Mouse (Mus musculus): ENCODE measurements around the gene Hmg20a.

Hmg20a gene

DNA sequence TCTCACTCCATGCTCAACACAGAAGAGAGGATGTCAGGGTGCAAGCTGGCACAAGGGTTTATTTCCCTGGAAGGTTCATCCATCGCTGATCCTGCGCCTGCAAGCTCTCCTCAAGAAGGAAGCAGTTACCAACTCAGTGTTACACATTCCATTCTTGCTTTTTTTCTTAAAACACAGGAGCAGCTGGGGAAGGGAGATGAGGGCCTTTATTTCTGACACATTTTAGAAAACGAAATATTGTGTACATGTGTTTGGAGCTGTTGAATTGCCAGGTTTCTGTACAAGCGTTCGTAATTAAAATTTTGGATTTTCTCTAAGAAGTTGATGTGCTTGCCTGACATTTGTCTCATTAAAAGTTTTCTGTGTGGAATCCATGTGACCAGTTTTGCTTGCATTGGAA lies 78.2 kb downstream of the Hmg20a start:
- DNase-seq (ENCODE audit: low spot score in 2 of 2), result no peak

DNA sequence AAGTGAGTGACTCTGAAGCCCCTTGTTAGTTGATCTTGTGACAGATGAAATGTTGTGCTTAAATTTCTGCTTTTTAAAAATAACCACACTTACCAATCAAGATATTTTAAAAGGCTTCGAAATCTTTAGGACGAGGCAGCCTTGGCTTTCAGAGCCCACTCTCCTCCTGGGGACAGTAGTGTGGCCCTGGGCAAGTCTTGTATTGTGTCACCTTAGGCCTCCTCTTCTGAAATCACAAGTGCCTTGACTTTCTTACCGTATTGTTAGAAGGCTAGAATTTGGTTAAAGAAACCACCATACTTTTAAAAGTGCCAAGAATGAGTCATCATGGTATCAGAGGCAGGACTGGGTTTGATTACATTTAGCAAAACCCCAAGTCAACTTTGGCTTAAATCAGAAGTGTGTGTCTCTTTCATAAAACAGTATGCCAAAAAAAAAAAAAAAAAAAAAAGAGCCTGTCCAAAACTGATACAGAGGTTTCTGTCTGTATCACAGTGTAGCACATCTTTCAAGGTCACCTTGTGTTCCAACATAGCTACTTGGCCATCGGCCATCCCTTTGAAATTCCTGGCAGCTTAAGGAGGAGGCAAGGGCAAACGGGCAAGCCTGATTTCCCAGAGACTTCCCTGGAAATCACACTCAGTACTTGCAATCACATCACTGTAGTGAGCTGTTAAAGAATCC lies 78.9 kb downstream of the Hmg20a start:
- peak in 1 of 2 experiments; percentile 52 for DNase-seq (ENCODE audit: low spot score in 2 of 2)

DNA sequence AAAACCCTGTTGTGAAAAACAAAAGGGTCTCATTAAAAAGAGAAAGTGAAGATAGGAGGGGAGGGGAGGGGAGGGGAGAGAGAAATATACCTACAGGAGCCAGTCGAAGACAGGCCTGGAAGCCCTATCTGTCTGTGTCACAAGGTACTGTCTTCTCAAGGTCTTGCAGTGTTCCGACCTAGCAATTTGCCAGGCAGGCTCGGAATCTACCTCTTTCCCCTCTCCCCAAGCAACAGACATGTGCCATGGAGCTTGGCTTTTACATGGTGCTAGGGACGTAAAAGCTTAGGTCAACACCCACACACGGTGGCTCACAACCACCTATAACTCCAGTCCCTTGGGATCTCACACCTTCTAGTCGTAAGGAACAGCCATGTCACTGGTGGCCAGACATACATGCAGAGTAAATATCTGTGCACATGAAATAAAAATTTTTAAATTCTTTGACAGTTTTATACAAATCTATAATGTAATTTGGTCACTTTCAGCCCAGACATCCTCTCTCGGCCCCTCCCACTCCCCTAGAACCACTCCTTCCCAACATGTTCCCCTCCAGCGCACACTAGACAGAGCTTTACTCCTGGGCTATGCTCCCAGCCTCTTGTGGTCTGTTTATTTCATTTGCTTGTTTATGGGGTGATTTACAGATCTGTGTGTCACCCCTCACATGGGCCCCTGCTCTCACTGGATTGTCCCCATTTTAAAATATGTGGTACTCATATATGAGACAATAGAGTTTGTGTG lies 81.1 kb downstream of the Hmg20a start:
- no peak for DNase-seq (ENCODE audit: low spot score in 2 of 2)

DNA sequence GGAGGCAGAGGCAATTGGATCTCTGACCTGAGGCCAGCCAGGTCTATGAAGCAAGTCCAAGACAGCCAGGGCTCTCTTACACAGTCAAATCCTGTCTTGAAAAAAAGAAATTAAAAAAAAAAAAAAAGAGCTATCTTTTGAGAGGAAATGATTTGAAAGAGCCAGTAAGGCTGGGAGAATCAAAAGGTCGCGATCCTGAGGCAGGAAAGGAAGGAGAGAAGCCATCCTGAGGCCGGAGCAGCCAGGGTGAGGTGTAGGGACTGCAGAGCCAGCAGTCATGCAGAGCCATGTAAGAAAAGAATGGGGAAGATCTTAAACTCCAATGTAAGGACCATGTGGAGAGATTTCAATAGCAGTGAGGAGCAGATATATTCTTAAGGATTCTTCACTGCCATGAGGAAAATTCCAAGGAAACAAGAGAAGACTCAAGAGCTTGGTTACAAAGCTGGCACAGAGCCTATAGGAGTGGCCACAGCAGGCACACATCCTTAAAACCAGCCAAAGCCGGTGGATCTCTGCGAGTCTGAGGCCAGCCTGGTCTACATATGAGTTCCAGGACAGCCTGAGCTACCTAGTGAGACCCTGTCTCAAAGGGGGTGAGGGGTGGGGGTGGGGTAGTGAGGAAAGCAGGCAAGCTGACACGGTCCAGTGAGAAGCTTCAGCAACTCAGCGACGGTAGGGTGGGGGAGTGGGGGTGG lies 82.6 kb downstream of the Hmg20a start:
- no peak for DNase-seq (ENCODE audit: low spot score in 2 of 2)

DNA sequence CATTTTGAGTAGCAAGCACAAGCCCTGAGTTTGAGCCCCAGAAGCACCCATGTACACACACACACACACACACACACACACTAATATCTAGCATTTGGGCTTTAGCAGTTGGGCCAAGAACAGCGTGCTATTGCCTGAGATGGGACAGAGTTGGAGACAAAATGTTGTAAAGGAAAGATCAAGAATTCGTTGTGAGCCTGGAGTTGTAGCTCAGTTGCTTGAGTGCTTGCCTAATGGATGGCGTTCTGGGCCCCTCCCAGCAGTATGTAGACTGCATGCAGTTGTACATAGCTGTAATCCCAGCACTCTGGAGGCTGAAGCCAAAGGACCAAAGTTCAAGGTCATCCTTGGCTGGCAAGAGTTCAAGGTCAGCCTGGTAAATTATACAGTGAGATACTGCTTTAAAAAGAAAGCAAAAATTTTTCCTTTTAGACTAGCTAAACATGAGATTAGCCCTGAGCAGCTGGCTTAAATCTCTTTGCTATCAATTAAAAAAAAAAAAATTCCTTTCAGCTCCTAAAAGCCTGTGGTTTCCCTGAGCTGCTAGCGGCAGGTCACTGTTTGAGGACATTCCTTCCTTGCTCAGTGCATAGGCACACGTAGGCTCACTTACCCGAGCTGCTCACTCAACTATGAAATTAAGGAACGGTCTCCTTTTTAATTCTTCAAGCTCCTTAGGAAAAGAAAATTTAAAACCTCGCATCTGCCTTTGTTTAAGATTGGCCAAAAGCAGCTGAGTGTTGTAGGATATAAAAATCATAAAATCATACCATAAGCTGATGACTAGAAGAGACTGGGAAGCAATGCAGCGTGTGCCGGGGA lies 83.5 kb downstream of the Hmg20a start:
- DNase-seq (ENCODE audit: low spot score in 2 of 2), result no peak

DNA sequence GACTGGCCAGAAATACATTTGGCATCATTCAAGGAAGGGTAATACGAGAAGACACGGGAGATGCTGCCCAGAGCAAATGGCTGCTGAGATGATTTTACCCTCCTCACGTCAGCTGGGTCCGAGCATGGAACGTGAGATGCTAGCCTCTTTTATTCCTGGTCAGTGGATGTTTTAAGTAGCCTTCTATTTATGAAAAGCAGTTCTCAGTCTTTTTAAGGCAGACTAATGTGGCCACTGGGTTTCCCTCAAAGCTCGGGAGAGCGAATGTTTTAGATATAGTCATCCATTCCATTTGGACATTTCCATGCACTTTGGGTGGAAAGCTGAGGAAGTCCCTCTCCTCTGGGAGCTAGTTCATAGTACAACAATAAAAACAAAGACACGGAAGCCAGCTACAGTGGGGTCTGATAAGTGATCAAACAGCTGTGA lies 84.1 kb downstream of the Hmg20a start:
- DNase-seq (ENCODE audit: low spot score in 2 of 2), result peak in 1 of 2 experiments; percentile 46

DNA sequence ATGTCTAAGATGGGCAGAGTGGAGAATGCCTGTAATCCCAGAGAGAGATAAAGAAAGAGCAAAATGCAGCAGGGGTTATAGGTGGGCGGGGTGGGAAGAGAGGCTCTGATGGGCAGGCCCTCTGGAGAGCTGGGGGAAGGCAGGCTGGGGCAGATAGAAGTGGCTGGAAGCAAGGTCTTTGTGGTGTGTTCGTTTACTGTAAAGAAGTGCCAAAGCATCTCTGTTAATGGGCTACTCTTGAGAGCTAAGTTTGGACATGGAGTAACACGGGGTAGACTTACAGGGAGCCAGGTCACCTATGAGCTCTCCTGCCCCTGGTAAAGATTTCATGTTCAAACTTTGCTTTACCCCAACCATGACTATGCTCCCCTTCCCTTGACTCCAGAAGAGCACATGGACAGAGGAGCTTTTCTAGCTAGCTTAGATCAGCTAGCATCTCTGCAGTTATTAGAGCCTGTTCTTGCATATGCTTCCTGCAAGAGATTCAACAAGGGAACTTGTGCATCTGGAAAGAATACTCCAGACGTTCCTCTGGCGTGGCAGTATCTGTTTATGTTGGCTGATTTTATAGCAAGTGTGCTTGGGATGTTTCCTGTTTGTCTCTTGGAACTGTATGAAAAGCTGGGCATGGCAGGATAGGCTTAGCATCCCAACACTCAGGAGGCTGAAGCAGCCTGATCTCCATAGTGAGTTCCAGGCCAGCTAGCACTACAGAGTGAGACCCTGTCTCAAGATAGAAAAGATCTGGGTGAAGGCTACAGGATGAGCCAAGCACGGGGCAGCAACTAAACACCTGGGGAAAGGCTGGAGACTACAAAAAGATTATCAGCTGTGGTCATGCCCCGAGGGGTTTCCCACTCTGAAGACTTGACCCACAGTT lies 85.5 kb downstream of the Hmg20a start:
- no peak for DNase-seq (ENCODE audit: low spot score in 2 of 2)

DNA sequence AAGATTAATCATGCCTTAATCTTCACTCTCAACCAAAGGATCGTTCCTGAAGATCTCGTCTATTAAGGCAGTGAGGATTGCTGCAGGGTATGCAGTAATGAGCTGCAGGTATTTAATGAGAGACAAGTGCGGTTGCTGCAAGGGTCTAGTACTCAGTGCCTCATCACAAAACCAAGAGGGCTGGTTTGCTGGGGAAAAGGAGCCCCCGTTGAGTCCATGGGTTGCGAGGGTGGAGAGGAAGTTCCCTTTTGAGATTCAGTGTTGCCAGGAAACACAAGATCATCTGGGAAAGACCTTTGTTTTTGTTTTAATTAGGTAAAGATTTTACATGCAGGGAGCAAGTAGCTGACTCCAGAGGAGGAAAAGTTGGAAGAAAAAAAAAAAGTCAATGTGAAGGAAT lies 86.1 kb downstream of the Hmg20a start:
- no peak for DNase-seq (ENCODE audit: low spot score in 2 of 2)

DNA sequence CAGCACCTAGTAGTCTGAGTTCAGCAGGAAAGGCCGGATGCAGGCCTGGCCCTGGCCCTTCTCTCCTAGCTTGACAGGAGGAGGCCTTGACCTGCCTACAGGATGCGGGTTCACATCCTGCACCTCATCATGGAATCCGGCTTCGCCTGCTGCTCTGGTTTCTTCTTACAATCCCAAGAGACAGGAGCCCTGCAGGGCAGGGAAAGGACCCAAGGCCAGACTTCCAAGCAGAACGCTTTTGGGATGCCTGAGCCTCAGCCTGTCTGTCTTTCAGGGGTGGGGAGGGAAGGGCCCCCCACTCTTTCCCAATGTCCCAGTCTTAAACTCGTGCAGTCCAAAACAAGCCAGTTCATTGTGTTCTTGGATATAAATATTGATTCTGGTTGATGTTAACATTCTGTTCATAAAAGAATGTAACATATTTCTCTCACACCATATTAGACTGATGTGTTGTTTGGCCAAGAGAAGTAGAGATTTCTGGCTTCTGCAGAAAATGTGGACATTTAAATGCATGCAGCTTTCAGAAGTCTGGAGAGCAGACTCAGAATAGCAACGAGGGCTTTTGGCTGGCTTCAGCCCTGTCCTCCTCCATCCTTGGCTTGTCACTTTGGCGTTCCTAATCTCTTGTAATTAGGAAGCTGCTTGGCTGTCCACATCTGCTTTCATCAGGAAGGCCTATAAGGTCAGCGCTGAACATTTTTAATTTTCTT lies 86.8 kb downstream of the Hmg20a start:
- peak in 1 of 2 experiments; percentile 33 for DNase-seq (ENCODE audit: low spot score in 2 of 2)

DNA sequence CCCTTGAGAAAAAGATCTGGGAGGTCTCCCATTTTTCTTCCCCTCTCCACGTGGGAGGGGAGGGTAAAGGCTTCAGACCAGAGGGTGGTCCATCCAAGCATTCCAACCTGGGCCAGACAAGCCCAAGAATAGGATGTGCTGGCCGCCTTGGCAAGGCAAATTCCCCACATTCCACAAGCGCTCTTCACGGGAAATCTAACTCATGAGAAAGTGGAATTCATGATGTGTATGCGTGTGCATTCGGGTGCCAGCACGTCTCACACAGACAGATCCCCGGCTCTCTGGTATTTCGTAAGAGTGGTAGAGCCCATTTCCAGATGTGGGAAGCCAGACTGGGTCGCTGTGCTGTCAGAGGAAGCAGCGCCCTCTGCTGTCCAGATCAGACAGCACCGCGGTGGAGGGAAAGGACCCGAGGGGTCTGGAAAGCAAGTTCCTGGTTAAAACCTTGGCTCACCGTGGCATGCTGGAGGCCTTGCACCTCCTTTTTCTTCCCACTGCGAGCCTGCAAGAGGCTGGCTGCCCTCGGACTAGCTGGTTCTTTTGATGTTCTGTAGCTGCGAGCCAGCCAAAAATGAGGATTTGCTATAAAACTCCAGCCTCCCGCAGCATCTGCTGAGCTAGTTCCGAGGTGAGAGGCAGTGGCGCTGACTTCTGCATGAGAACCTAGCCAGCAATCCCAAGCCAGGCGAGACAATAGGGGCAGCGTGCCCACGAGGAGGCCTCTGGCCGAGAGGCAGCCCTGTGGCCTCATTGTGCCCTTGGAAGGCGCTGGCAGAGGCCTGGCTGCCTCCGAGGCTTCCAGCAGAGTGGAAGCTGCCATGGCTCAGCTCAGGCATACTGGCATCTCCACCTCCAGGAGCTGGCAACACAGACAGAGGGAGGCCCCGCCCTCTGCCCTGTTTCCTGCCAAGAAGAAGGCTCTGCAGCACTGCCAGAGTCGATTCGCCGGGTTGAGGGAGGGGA lies 87.7 kb downstream of the Hmg20a start:
- peak; percentile 94 to 95 for DNase-seq (ENCODE audit: low spot score in 2 of 2)

DNA sequence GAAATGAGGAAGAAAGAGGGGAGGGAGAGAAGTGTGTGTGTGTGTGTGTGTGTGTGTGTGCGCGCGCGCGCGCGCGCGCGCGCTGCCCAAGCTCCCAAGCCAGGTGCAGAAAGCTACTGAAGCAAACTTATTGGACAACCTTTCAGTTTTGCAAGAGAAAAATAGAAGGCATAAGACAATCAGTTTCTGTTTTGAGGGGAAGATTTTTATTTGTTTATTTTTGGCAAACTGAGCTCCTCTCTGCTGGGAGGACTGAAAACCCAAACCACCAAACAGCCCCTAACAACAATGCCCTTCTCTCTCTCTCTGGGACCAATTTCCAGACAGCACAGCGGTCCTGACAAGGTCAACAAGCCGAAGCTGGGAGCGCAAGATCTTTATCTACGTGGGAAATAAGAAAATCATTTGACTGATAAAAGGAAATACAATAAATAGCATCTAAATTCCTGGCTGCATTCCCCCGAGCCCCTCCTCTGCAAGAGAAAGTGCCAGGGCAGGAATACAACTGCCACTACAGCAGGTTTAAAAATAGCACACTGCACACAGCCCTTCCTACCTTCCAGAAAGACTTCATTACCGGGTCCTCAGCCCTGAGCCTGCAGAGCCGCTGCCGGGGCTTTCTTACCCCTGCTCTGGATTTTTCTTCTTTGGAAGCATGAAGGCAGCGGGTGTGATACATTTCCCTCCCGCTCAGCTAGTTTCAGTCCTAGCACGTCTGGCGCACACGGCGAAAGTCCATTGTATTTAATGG lies 88.7 kb downstream of the Hmg20a start:
- peak in 1 of 2 experiments; percentile 53 for DNase-seq (ENCODE audit: low spot score in 2 of 2)

DNA sequence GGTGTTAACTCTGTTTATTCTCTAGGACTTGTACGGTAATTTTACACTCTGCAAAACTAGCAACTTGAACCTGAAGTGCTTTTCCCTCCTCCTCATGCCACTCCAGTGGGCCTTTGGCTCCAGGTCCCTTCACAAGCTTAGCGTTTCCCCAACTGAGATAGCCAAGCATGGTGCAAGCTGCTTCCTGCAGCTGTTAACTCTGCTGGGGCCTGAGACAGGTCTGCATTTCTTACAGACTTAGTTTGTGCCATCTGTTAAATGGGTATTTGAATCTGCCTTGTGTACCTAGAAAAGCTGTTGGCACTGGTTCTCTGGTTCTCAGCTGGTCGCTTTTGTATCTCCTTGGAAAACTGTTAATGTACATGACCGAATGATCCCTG lies 89.3 kb downstream of the Hmg20a start:
- no peak for DNase-seq (ENCODE audit: low spot score in 2 of 2)

DNA sequence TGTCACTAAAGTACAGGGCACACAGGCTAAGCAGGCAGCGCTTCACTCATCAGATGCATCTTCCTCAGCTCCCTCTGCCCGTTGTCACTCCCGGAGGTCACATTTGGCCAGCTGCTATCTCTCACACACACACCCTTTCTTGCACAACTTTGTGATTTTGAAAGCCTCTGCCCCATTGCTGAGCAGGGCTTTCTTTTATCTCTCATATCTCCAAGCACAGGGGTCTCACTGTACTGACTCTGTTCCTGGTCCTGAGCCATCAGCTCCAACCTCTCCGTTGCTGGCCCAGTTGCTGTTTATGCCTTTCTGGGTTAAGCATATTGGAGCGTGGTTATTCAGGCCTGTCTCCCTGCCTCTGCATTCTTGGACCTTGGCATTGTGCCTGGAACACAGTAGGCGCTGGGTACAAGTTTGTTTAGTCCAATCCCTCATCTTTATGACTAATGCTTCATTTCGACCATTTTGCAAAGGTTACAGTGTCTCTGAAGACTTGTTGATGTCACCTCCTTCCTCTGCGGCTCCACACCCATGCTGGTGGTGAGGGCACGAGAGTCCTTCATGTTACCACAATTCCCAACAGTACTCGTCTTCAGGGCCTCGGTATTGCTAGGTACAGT lies 90.5 kb downstream of the Hmg20a start:
- no peak for DNase-seq (ENCODE audit: low spot score in 2 of 2)

DNA sequence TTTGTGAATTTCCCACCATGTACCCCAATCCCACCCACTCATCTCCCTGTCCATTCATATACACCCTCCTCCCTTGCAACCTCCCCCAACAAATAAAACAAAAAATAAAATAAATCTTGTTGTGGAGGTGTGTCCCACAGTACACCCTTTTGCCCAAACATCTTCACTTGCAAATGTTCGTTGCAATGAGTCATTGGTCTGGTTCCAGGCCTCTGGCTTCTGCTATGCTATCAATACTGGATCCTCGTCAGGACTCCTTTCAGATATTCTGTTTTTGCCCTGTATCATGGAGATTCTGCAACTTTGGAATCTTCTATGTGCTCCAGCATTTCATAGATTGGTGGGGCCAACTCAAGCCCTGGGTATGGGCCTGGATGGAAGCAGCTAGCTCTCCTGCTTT lies 91.9 kb downstream of the Hmg20a start:
- DNase-seq (ENCODE audit: low spot score in 2 of 2), result no peak

DNA sequence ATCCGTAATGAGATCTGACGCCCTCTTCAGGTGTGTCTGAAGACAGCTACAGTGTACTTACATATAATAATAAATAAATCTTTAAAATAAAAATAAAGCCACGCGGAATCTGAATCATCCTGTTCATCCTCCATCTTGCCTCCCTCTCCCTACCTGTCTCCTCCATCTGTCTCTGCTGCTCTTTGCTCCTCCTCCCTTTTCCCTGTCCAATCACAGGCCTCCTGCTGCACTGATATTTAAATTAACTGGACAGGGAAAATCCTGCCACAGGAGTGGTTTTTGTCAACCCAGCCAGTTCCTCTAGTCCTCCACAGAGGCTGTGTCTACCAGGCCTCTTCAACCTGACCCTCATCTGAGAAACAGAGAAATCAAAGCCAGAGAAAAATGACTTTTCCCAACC lies 94.1 kb downstream of the Hmg20a start:
- no peak for DNase-seq (ENCODE audit: low spot score in 2 of 2)

DNA sequence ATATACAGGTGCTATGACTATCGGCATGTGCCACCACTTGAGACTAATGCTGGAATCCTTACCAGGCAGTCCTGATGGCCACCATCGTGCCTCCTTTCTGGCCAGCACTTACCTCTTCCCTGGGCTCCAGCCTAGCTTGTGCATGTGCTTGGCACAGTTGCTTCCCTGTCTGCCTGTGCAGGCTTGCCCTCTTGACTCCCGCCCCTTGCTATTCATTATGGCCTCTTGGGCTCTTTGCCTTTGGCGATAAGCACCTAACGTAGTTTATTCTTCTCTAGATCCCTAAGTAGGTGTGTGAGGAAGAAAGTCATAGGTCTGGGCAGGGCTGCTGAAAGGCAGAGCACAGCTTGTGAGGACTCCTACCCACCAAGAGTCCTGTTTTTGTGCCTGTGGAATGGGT lies 96.7 kb downstream of the Hmg20a start:
- no peak for DNase-seq (ENCODE audit: low spot score in 2 of 2)

DNA sequence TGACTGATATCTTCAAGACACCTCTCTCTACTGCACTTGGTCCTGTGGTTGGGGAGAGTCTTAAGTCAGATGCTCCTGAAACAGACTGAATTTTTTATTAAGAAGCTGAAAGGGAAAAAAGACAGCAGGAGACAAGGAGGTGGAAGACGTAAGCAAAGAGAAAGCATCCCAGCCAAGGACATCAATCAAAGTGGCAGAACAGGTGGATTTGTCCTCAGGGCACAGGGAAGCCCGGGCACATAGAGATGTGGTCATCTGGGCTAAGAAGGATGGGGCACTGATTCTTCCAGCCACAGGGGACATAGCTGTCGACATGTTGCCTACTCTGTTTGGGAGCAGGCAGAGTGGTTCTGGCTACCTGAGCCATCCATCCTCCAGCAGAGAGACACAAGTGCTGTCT lies 97.8 kb downstream of the Hmg20a start:
- DNase-seq (ENCODE audit: low spot score in 2 of 2), result no peak

DNA sequence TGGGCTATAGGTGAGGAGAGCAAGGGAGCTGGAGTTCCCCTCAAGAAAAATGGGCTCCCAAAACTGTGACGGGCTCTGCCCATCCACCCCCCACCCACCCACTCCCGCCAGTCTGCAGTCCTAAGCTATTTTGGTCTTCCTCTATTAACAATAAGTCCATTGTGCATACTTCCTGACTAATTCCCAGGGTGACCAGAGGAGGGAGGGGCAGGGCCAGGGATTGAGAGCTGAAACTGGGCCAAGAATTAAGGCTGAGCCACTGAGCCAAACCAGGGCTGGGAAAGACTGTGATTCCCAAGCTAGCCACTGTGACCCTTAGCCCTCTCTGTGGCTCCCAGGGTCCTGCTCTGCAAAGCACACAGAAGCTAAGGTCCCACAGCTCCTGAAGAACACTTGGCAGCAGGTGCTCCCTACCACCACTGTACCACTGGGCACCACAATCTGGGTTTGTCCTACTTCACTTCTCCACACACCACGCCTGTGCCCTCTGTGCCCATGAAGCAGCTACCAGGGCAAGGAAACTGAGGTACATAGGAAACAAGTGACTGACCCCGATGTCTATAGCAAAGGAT lies 98.4 kb downstream of the Hmg20a start:
- DNase-seq (ENCODE audit: low spot score in 2 of 2), result no peak

All from right cerebral cortex, postnatal 10 days (tissue).